Mouse (Mus musculus) midbrain, embryonic 10.5 days (tissue): Measurements from ENCODE around the gene Gm20388. TPM values are rescaled to one million over a fixed set of nuclear protein-coding genes. Genes with fewer than 3 reads are reported as not detected.

Experiments
- DNase-seq: peaks from one replicate; pipeline ENCODE4 v3.0.0-alpha.2; 2017; ENCODE audit warnings: low spot score
- H3K27ac ChIP-seq: fragments of 300-500 bp; sonication (generic); replicated peaks from 2 replicates; pipeline ENCODE4 v1.5.1; 2016; ENCODE audit warnings: mild to moderate bottlenecking
- H3K27me3 ChIP-seq: fragments of 300-500 bp; sonication (generic); 2 replicates; pipeline ENCODE4 v1.6.1; 2016; ENCODE audit warnings: low read depth, mild to moderate bottlenecking; ENCODE audit not compliant: poor library complexity, severe bottlenecking
- H3K36me3 ChIP-seq: fragments of 300-500 bp; sonication (generic); 2 replicates; pipeline ENCODE4 v1.6.1; 2016; ENCODE audit warnings: mild to moderate bottlenecking, moderate library complexity
- H3K4me1 ChIP-seq: fragments of 300-500 bp; sonication (generic); 2 replicates; pipeline ENCODE4 v1.6.1; 2016
- H3K4me3 ChIP-seq: fragments of 300-500 bp; sonication (generic); 2 replicates; pipeline ENCODE4 v1.5.1; 2016; ENCODE audit warnings: mild to moderate bottlenecking, moderate library complexity
- H3K9me3 ChIP-seq: fragments of 300-500 bp; sonication (generic); replicated peaks from 2 replicates; pipeline ENCODE4 v1.6.1; 2016; ENCODE audit warnings: mild to moderate bottlenecking
- WGBS: fragments of 180-500 bp; shearing (Covaris S2); methylation state at CpG from one replicate; pipeline ENCODE4 v1.1.7; 2016; 5-methylcytosine and 5-hydroxymethylcytosine counted together
- polyA plus RNA-seq: library from polyadenylated mRNA; unstranded; fragments of >200 nt; fragmentation: Nextera tagmentation; extraction: Ambion mirVana; gene quantifications from 2 replicates; pipeline ENCODE4 v1.2.1, GENCODE M21; 2016

The Gm20388 gene
- polyA plus RNA-seq, 1 experiment from 2014 or later: 7.1 TPM

DNA sequence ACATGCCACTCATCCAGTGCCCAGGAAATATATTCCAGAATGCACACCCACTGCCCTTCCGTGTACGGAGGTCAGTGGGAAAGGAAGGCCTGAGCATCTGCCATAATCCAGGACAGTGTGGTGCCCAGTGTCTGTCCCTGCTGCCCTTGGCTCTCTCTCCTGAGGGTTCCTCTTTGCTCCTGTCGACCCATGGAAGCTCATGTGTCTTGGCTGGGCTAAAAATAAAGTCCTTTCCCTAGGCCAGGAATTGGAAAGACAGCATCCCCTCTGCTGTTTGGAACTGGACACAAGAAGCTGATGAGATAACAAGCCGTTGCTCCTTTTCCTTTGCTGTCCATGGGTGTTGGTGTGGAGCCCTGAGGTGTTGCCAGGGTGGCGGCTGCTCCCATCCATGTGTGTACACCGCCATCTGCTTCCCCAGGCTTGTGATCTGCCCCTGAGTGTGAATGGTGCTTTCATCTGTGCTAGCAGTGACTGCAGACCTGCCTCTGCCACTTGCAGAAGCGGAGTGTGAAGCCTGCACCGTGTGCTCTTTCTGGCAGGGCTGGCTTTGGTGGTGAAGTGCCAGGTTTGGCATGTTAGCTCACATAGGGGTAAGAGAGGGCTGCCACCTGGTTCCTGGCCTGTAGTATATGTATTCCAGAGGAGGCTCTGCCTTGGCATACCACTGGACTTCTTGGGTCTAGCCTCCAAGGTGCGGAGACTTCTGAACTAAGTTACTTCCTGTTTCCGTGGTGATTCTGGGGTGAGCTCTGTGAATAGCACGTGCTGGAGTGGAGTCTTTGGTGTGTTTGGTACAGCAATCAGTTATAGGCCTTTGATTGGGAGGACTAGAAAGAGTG lies 4371.3 kb downstream of the Gm20388 start:
- peak overlapping the region; percentile 95 for H3K27ac ChIP-seq
- H3K36me3 ChIP-seq: no peaks in the 10 kb centered on the region
- 84% methylated on average over 11 of the region's 11 CpGs for WGBS
- H3K27me3 ChIP-seq: no peaks in the 10 kb centered on the region
- H3K9me3 ChIP-seq: no peaks in the 10 kb centered on the region
- H3K4me3 ChIP-seq: no peak overlapping the region
- H3K4me1 ChIP-seq: peaks cover 95% of the 10 kb centered on the region
- no peak for DNase-seq

DNA sequence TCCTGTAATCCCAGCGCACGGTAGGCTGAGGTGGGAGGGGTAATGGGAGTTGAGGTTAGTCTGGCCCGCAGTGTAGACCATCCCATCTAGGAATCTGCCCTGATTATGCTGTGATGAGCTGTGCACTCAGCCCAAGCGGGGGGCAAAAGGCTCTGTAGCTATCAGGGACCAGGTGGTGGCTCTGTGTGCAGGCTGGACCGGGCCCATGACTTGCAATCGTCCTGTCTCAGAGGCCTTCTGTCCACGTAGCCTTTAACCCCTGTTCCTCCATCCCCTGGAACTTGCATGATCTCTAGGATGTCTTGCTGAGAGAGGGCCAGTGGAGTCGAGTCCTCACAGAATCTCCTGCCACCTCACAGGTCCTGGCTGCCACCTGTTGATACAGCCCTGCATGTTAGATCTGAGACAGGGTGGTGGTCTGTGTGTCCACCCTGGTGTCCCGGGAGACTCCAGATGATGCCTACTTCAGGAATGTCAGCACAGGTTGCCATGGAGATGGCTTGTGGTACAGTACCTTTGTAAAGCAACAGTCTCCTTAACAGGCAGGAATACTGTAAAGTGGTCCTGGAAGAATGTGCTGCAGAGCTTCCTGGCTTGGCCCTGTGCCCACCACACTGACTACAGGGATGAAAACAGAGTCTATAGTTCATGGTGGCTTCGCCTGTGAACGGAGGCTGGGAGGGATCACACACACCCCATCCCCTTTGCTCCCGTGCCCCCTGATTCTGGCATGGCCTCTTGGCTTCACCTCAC lies 4372.4 kb downstream of the Gm20388 start:
- H3K36me3 ChIP-seq: no peaks in the 10 kb centered on the region
- no peaks in the 10 kb centered on the region for H3K9me3 ChIP-seq
- peaks cover 92% of the 10 kb centered on the region for H3K4me1 ChIP-seq
- H3K4me3 ChIP-seq: peak overlapping the region; percentile 27
- peak overlapping the region; percentile 95 for H3K27ac ChIP-seq
- no peaks in the 10 kb centered on the region for H3K27me3 ChIP-seq
- 81% methylated on average over 12 of the region's 12 CpGs for WGBS
- DNase-seq: no peak

DNA sequence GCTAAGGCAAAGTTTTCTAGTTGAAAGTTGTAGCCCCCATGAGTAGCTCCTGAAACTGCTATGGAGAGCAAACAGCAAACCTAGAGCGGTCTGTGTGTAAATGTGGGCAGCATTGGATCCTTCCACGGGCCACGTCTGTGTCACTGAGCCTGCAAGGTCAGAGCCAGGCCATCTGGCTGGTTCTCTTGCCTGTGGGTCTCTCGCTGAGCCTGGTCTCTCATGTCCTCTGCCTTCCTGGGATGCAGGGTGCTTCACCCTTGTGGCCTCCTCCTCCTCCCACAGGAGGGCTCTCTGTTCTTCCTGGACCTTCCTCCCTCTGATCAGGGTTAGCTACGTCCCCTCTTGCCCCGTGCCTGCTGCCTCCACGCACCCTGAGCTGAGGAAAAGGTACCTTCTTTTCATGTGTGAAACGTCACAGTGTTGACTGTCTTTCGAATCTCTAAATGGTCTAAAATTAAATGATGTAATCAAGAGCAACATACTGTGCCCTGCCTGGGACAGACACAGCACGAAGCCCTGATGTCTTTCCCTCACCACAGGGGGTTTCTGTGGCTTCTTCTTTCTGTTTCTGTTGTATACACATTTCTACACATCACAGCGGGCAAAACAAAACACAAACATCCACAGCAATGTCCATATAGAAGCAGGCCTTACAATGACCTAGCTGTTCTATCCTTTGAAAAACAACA lies 4373.1 kb downstream of the Gm20388 start:
- peak overlapping the region; percentile 95 for H3K27ac ChIP-seq
- no peaks in the 10 kb centered on the region for H3K27me3 ChIP-seq
- WGBS: 38% methylated on average over 11 of the region's 11 CpGs
- peak; percentile 22 for DNase-seq
- H3K36me3 ChIP-seq: no peaks in the 10 kb centered on the region
- H3K4me3 ChIP-seq: peak overlapping the region; percentile 27
- peaks cover 88% of the 10 kb centered on the region for H3K4me1 ChIP-seq
- H3K9me3 ChIP-seq: no peaks in the 10 kb centered on the region

DNA sequence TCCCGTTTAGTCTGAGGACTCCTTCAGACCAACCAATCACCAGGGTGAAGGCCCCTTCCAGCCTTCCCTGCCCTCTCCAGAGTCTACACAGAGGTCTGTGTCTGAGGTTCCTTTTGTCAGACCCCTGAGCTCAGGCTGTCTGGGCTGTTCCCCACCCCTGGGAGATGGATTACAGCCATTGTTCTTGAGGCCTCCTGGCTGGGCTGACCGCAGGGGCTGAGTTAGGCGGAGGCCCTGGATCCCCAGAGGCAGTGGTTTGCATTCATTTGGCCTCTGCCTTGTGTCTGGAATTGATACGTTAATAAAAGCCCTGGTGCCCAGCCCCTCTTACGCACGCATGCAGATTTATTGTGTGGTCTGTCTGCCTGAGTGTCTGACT lies 4373.7 kb downstream of the Gm20388 start:
- H3K27me3 ChIP-seq: no peaks in the 10 kb centered on the region
- H3K4me3 ChIP-seq: peak overlapping the region; percentile 27; the same call in 1 of the 2 replicates
- 6% methylated on average over 6 of the region's 6 CpGs for WGBS
- no peaks in the 10 kb centered on the region for H3K36me3 ChIP-seq
- no peaks in the 10 kb centered on the region for H3K9me3 ChIP-seq
- H3K4me1 ChIP-seq: peaks cover 86% of the 10 kb centered on the region
- H3K27ac ChIP-seq: peak overlapping the region; percentile 95
- DNase-seq: peak; percentile 81

DNA sequence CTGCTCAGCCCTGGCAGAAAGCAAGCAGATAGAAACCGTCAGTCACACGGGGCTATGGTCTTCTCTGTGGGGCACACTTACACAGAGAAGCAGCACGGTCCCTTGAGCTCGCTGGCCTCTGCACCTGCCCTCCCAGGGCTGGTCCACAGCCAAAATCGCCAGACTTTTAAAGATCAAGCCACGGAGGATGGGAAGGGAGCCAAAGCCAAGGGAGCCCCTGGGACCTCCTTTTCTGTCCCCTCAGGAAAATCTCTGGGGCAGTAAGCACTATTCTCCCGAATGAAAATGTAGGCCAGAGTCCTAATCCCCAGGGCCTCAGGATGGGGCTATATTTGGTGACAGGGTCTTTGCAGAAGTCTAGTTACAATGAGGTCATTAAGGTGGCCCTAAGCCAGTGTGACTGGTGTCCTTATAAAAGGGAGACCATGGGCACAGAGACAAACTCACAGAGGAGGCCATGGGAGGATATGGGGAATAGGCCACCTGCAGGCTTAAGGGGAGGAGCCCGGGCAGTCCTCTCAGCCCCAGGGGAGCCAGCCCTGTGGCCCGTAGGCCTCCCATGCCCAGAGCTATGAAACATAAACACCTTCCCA lies 4374.4 kb downstream of the Gm20388 start:
- 34% methylated on average over 9 of the region's 9 CpGs for WGBS
- peak; percentile 34 for DNase-seq

DNA sequence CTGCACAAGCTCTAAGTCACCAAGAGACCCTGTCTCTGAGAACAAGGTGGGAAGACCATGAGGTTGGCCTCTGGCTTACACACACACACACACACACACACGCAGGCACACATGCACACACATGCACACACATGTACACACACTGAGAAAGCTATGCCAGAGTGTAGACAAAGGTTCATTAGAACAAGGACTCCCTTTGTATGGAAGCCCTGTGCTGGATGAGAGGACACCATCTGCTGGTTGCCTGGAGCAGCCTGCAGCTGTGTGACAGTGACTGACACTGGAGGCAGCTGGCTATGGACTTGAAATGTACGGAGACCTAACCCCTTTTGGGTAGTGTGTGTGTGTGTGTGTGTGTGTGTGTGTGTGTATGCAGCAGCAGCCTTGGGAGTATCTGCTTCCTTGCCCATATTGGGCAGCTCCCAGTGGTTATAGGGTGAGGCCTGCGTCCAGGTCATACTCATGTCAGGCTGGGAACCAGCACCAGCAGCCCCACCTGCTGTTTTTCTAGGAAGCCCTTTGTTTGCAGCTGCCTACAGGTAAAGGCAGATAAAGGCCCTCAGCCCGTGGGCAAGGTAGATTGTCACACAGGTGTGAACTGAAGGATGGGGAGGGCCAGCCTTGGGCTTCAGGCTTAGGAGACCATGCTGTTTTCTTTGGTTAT lies 4376.0 kb downstream of the Gm20388 start:
- peak; percentile 45 for DNase-seq
- H3K27me3 ChIP-seq: no peaks in the 10 kb centered on the region
- H3K4me3 ChIP-seq: no peak overlapping the region
- peaks cover 77% of the 10 kb centered on the region for H3K4me1 ChIP-seq
- no peaks in the 10 kb centered on the region for H3K36me3 ChIP-seq
- H3K9me3 ChIP-seq: no peaks in the 10 kb centered on the region
- H3K27ac ChIP-seq: peak overlapping the region; percentile 95
- 70% methylated on average over 4 of the region's 4 CpGs for WGBS

More for the DNA sequence above, 4374.4 kb downstream of the Gm20388 start:
- H3K4me1 ChIP-seq: peaks cover 84% of the 10 kb centered on the region
- H3K4me3 ChIP-seq: peak overlapping the region; percentile 27; the same call in 1 of the 2 replicates
- no peaks in the 10 kb centered on the region for H3K27me3 ChIP-seq
- H3K36me3 ChIP-seq: no peaks in the 10 kb centered on the region
- no peaks in the 10 kb centered on the region for H3K9me3 ChIP-seq
- H3K27ac ChIP-seq: peak overlapping the region; percentile 95

DNA sequence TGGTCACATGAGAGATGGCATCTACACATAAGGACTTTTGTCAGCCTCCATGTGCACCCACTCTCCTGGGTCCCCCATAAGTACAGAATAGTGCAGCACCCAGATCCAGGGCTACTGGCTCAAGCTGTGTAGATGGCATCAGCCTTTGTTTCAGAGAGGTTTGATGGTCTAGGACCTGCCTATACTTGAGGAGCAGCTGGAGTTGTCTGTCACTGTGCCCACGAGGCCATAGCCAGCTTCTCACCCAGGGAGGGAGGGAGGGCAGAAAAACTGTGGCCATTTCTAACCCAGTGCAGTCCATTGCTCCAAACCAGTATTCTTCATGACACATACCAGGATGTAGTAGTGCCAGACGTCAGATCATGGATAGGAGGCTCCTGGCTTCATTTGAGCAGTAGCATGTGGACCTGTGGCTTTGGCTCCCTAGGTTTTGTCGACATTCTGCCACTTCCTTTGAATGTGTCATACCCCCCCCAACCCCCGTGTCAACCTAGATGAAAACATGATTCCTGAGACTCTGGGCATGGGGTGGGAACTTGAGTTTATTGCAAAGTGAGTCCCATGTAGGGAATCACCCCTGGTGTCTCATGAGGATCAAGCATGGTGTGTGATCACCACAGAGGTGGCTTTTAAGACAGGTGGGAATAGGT lies 4377.7 kb downstream of the Gm20388 start:
- peaks cover 66% of the 10 kb centered on the region for H3K4me1 ChIP-seq
- 77% methylated on average over 4 of the region's 4 CpGs for WGBS
- DNase-seq: no peak

DNA sequence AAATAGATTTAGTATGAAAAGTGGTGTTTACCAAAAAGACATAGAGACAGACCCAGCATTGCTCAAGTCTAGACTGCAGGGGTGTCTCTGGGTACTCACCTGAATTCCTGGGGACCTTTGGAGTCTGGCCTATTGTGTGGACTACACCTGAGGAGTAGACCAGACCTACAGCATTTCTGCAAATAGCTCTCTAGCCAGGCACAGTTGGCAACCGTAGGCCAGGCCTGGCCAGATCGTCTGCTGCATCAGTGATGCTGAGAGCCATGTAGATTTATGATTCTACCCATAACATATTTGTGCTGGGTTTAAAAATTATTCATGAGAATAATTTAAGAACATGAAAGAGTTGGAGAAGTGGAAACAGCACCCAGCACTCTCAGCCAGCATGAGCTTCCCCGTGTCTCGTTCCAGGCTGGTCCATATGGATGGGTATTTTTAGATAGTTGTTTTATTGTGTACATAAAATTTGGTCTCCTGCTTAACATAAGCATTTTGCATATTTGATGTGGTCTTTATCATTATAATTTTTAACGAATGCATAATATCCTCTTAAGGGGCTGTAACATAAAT lies 4378.9 kb downstream of the Gm20388 start:
- DNase-seq: no peak
- Histone ChIP-seq H3K4me3 (no peak overlapping the region), H3K27ac (no peak overlapping the region), H3K27me3 (no peaks in the 10 kb centered on the region), H3K36me3 (peaks cover 2% of the 10 kb centered on the region; the same call in 1 of the 2 replicates), H3K9me3 (no peaks in the 10 kb centered on the region), H3K4me1 (peaks cover 63% of the 10 kb centered on the region)
- WGBS: 91% methylated on average over 5 of the region's 5 CpGs

More for the DNA sequence above, 4377.7 kb downstream of the Gm20388 start:
- H3K36me3 ChIP-seq: no peaks in the 10 kb centered on the region
- H3K4me3 ChIP-seq: no peak overlapping the region
- no peaks in the 10 kb centered on the region for H3K9me3 ChIP-seq
- H3K27me3 ChIP-seq: no peaks in the 10 kb centered on the region
- H3K27ac ChIP-seq: peak overlapping the region; percentile 95

DNA sequence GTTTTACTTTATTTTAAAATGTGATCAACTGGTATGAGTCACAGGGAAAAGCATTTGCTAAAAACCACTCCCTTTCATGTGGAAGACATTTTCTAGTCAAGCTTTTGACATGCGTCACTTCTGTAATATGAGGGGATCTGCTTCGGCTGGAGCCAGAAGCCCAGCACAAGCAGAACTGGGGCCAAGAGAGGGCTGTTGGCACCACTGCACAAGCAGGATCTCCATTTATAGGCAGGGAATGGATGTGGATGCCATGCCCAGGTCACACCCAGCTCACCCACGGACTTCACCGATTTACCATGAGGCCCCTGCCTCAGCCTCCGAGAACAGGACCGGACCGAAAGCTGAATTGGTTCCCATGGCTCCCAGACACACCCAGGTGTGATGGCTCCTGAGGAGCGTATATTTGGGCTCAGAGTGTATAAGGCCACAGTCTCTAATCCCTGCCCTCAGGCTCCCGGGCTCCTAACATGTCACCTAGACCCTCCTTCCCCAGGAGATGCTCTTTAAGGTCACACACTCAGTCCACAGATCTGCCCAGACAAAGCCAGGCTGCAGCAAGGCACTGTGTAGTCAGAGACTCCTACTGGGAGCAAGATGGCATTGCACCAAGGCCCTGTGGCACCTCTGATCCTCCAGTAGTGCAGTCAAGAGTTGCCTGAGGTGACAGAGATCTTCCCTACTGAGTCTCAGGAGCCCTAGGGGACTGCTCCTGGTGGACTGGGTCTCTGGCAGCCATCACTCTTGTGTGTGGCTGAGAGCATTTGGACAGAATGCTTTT lies 4380.5 kb downstream of the Gm20388 start:
- Histone ChIP-seq H3K4me1 (peaks cover 56% of the 10 kb centered on the region), H3K36me3 (peaks cover 14% of the 10 kb centered on the region)
- 88% methylated on average over 9 of the region's 9 CpGs for WGBS

DNA sequence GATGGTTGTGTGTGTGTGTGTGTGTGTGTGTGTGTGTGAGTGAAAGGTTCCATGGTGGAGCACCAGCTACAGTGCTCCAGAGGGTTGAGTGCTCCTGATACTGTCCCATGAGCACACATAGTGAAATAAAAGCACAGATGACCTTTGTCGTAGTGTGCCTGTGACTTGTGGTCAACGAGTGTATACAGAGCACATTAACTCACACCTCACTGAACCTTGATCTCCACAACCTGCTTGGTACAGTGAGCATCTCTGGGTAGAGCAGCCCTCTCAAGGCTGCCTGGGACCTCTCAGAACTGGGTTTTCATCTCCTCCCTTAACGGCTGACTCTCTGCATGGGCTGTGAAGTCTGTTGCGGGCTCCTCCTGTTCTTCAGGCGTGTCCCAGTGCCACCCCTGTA lies 4381.1 kb downstream of the Gm20388 start:
- 87% methylated on average over 5 of the region's 5 CpGs for WGBS
- Histone ChIP-seq H3K4me3 (no peak overlapping the region), H3K36me3 (peaks cover 20% of the 10 kb centered on the region), H3K4me1 (peaks cover 50% of the 10 kb centered on the region), H3K27me3 (no peaks in the 10 kb centered on the region), H3K9me3 (no peaks in the 10 kb centered on the region), H3K27ac (peak overlapping the region; percentile 63)
- DNase-seq: no peak

More for the DNA sequence above, 4380.5 kb downstream of the Gm20388 start:
- Histone ChIP-seq H3K27me3 (no peaks in the 10 kb centered on the region), H3K4me3 (no peak overlapping the region), H3K9me3 (no peaks in the 10 kb centered on the region), H3K27ac (peak overlapping the region; percentile 49)
- no peak for DNase-seq

DNA sequence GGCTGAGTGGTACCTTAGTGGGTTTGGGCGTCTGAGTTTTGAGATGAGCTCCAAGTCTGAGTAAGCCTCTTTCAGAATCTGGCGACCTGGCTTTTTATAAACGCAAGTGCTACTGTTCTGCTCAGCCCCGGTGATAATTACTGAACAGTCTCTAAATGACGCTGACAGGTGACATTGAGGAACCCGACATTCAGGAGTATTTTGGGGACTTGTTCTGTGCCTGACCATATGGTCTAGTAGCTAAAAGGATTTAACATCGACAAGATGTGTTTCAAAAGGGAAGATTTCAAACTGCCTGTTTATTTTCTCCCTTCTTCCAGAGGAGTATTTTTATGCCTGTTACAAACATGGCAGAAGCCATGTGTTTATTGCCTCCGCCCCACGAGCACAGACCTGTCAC lies 4382.3 kb downstream of the Gm20388 start:
- H3K9me3 ChIP-seq: no peaks in the 10 kb centered on the region
- H3K4me1 ChIP-seq: peaks cover 39% of the 10 kb centered on the region
- H3K27ac ChIP-seq: peak overlapping the region; percentile 63; the same call in 1 of the 2 replicates
- H3K36me3 ChIP-seq: peaks cover 31% of the 10 kb centered on the region
- 91% methylated on average over 9 of the region's 9 CpGs for WGBS
- H3K4me3 ChIP-seq: no peak overlapping the region
- H3K27me3 ChIP-seq: no peaks in the 10 kb centered on the region
- DNase-seq: no peak
